Mouse (Mus musculus) left cerebral cortex, adult 11 months (tissue): ENCODE measurements around the gene Castor1.

Experiments used
- DNase-seq: peaks from one replicate; pipeline ENCODE4 v3.0.0; 2022; ENCODE audit warnings: low spot score

Castor1 gene

GRCm38 (mm10) chr11:4262847-4263246, 44.8 kb downstream of the Castor1 start:
- DNase-seq: no peak

- no peak for DNase-seq
Measured at GRCm38 (mm10) chr11:4263296-4263695, 45.3 kb downstream of the Castor1 start.

- no peak for DNase-seq
Measured at GRCm38 (mm10) chr11:4264066-4264465, 46.0 kb downstream of the Castor1 start.

GRCm38 (mm10) chr11:4266271-4267201, 48.5 kb downstream of the Castor1 start:
- no peak for DNase-seq

- no peak for DNase-seq
Measured at GRCm38 (mm10) chr11:4267202-4267578, 49.2 kb downstream of the Castor1 start.

GRCm38 (mm10) chr11:4268500-4268899, 50.5 kb downstream of the Castor1 start:
- DNase-seq: no peak

- no peak for DNase-seq
Measured at GRCm38 (mm10) chr11:4270744-4271459, 52.9 kb downstream of the Castor1 start.

- no peak for DNase-seq
Measured at GRCm38 (mm10) chr11:4271544-4271943, 53.5 kb downstream of the Castor1 start.
